Comparison of ENCODE assay signal across 25 mouse cellular contexts in genomic region chr13:3476884-3477283, GRCm38 (mm10).
"Had no signal": no experiment of that assay in that cellular context is flagged by ENCODE, and none has a peak within 500 bp of the region (broad histone marks: within the 10 kb centered on the region; RNA-seq: fewer than 3 reads in every experiment).

No protein-coding gene starts in this region.

- ATAC-seq: intestine, embryonic 15.5 days; liver, embryonic 12.5 days; midbrain, embryonic 15.5 days had no signal

- H3K9ac ChIP-seq: intestine, embryonic 15.5 days; limb, embryonic 13.5 days; liver, embryonic 12.5 days; liver, embryonic 15.5 days; lung, embryonic 15.5 days; midbrain, embryonic 15.5 days; neural tube, embryonic 13.5 days had no signal

- H3K36me3 ChIP-seq: intestine, embryonic 15.5 days; limb, embryonic 13.5 days; liver, embryonic 12.5 days; liver, embryonic 15.5 days; lung, embryonic 15.5 days; midbrain, embryonic 15.5 days; neural tube, embryonic 13.5 days had no signal

- H3K27ac ChIP-seq: intestine, embryonic 15.5 days; layer of hippocampus, adult 2 months; limb, embryonic 10.5 days; limb, embryonic 13.5 days; liver, embryonic 12.5 days; liver, embryonic 15.5 days; lung, embryonic 15.5 days; midbrain, embryonic 15.5 days; neural tube, embryonic 13.5 days; stomach, postnatal 0 days had no signal

- H3K27me3 ChIP-seq: intestine, embryonic 15.5 days; limb, embryonic 13.5 days; liver, embryonic 12.5 days; liver, embryonic 15.5 days; lung, embryonic 15.5 days; midbrain, embryonic 15.5 days; neural tube, embryonic 13.5 days had no signal

- DNase-seq: kidney, adult 18-20 months; kidney, adult 9 months; layer of hippocampus, adult 9-11 months; liver; lung, adult 18-20 months; lung, postnatal 10 days; lung, postnatal 36 days; right cerebral cortex, adult 18-20 months; right cerebral cortex, postnatal 14 days; right cerebral cortex, postnatal 4 days; thymus, adult 2 months; thymus, postnatal 14 days; thymus, postnatal 4 days had no signal

- H3K4me3 ChIP-seq: intestine, embryonic 15.5 days; layer of hippocampus, adult 2 months; limb, embryonic 13.5 days; liver, embryonic 12.5 days; liver, embryonic 15.5 days; lung, embryonic 15.5 days; megakaryocyte, embryonic 14.5 days; midbrain, embryonic 15.5 days; myocyte; neural tube, embryonic 13.5 days had no signal

- H3K9me3 ChIP-seq: intestine, embryonic 15.5 days; limb, embryonic 10.5 days; limb, embryonic 13.5 days; liver, embryonic 12.5 days; liver, embryonic 15.5 days; lung, embryonic 15.5 days; midbrain, embryonic 15.5 days; neural tube, embryonic 13.5 days had no signal

- H3K4me1 ChIP-seq: intestine, embryonic 15.5 days had no signal

- H3K4me2 ChIP-seq: intestine, embryonic 15.5 days; limb, embryonic 13.5 days had no signal
